Mouse (Mus musculus) MEL (cell line): ENCODE measurements around the gene Klhl42. TPM values are rescaled to one million over a fixed set of nuclear protein-coding genes. Genes with fewer than 3 reads are reported as not detected.

Experiments used
- DNase-seq: peaks from one replicate; pipeline ENCODE4 v3.0.0; 2011; ENCODE audit warnings: low read depth, low spot score
- H3K27ac ChIP-seq: 2 replicates; pipeline ENCODE4 v1.5.1; 2012; ENCODE audit warnings: low read depth, mild to moderate bottlenecking, control low read depth, low read length, moderate library complexity; ENCODE audit not compliant: control insufficient read depth
- H3K27me3 ChIP-seq, 2 experiments: fragments of 150-350 bp in 1 of 2; sonication (generic) in 1 of 2; 2 replicates each; pipeline ENCODE4 v1.6.1; 2012; ENCODE audit warnings: low read length in 2 of 2, mild to moderate bottlenecking in 2 of 2, improper control_type of control experiment in 1 of 2, moderate library complexity in 1 of 2; ENCODE audit not compliant: insufficient read depth in 2 of 2, control insufficient read depth in 1 of 2
- H3K36me3 ChIP-seq, 2 experiments: 2 replicates each; pipeline ENCODE4 v1.6.1; 2012 to 2014; ENCODE audit warnings: low read length in 2 of 2, improper control_type of control experiment in 1 of 2, inconsistent platforms in 1 of 2, mild to moderate bottlenecking in 1 of 2; ENCODE audit not compliant: insufficient read depth in 2 of 2, control insufficient read depth in 1 of 2
- H3K4me1 ChIP-seq, 2 experiments: fragments of 150-350 bp in 1 of 2; sonication (generic) in 1 of 2; 2 replicates each; pipeline ENCODE4 v1.6.1; 2012; ENCODE audit warnings: low read length in 2 of 2, improper control_type of control experiment in 1 of 2, mild to moderate bottlenecking in 1 of 2; ENCODE audit not compliant: insufficient read depth in 2 of 2, control insufficient read depth in 1 of 2
- H3K4me3 ChIP-seq, 2 experiments: fragments of 150-350 bp in 1 of 2; sonication (generic) in 1 of 2; 2 replicates each; pipeline ENCODE4 v1.5.1; 2012; ENCODE audit warnings: low read depth in 2 of 2, low read length in 2 of 2, mild to moderate bottlenecking in 2 of 2, moderate library complexity in 2 of 2, control low read depth in 1 of 2, improper control_type of control experiment in 1 of 2; ENCODE audit not compliant: control insufficient read depth in 1 of 2, insufficient read depth in 1 of 2
- H3K79me2 ChIP-seq: 2 replicates; pipeline ENCODE4 v1.6.1; 2012; ENCODE audit warnings: mild to moderate bottlenecking, low read length, moderate library complexity; ENCODE audit not compliant: control insufficient read depth, poor library complexity, insufficient read depth
- H3K9ac ChIP-seq: 2 replicates; pipeline ENCODE4 v1.6.1; 2012; ENCODE audit warnings: low read depth, mild to moderate bottlenecking, control low read depth, low read length, moderate library complexity; ENCODE audit not compliant: control insufficient read depth, poor library complexity, severe bottlenecking
- H3K9me3 ChIP-seq: fragments of 150-350 bp; sonication (generic); replicated peaks from 2 replicates; pipeline ENCODE4 v1.6.1; 2012; ENCODE audit warnings: mild to moderate bottlenecking, low read length, improper control_type of control experiment, moderate library complexity; ENCODE audit not compliant: insufficient read depth
- CHD2 ChIP-seq: IDR thresholded peaks from 2 replicates; pipeline ENCODE4 v1.6.1; 2011; ENCODE audit warnings: low read length, improper control_type of control experiment
- CTCF ChIP-seq, 3 experiments: IDR thresholded peaks in 2 of 3; conservative IDR thresholded peaks in 1 of 3; 2 replicates each; pipeline ENCODE4 v1.5.1; 2011 to 2012; ENCODE audit warnings: low read length in 3 of 3, low read depth in 2 of 3, mild to moderate bottlenecking in 2 of 3, improper control_type of control experiment in 1 of 3, inconsistent platforms in 1 of 3, mixed read lengths in 1 of 3, moderate library complexity in 1 of 3; ENCODE audit not compliant: control insufficient read depth in 1 of 3, insufficient read depth in 1 of 3, poor library complexity in 1 of 3, severe bottlenecking in 1 of 3
- E2F4 ChIP-seq: IDR thresholded peaks from 2 replicates; pipeline ENCODE4 v1.6.1; 2011; ENCODE audit warnings: low read depth, low read length, improper control_type of control experiment, borderline replicate concordance
- ELF1 ChIP-seq: IDR thresholded peaks from 2 replicates; pipeline ENCODE4 v1.6.1; 2014; ENCODE audit warnings: low read depth, mild to moderate bottlenecking, inconsistent platforms, low read length, improper control_type of control experiment, moderate library complexity
- EP300 ChIP-seq, 2 experiments: IDR thresholded peaks; 2 replicates each; pipeline ENCODE4 v1.6.1; 2011; ENCODE audit warnings: improper control_type of control experiment in 2 of 2, low read length in 2 of 2, low read depth in 1 of 2, mild to moderate bottlenecking in 1 of 2
- GATA1 ChIP-seq: IDR thresholded peaks from 2 replicates; pipeline ENCODE4 v1.6.1; 2011; ENCODE audit warnings: low read depth, low read length, improper control_type of control experiment
- MAFK ChIP-seq: IDR thresholded peaks from 2 replicates; pipeline ENCODE4 v1.6.1; 2011; ENCODE audit warnings: low read depth, mild to moderate bottlenecking, low read length, improper control_type of control experiment, borderline replicate concordance
- MEF2A ChIP-seq: IDR thresholded peaks from 2 replicates; pipeline ENCODE4 v1.6.1; 2014; ENCODE audit warnings: low read depth, mild to moderate bottlenecking, inconsistent platforms, low read length, improper control_type of control experiment; ENCODE audit not compliant: poor library complexity, insufficient replicate concordance, severe bottlenecking; ENCODE audit errors: extremely low read depth
- MYB ChIP-seq: IDR thresholded peaks from 2 replicates; pipeline ENCODE4 v1.6.1; 2011; ENCODE audit warnings: mild to moderate bottlenecking, low read depth, low read length, improper control_type of control experiment
- MYC ChIP-seq: IDR thresholded peaks from 2 replicates; pipeline ENCODE4 v1.6.1; 2011; ENCODE audit warnings: low read depth, mild to moderate bottlenecking, low read length, improper control_type of control experiment, moderate library complexity
- NELFE ChIP-seq: IDR thresholded peaks from 2 replicates; pipeline ENCODE4 v1.6.1; 2011; ENCODE audit warnings: low read depth, low read length, improper control_type of control experiment
- NRF1 ChIP-seq: IDR thresholded peaks from 2 replicates; pipeline ENCODE4 v1.6.1; 2014; ENCODE audit warnings: low read depth, mild to moderate bottlenecking, inconsistent platforms, low read length, improper control_type of control experiment, moderate library complexity; ENCODE audit not compliant: poor library complexity, insufficient read depth, severe bottlenecking
- POLR2A ChIP-seq, 2 experiments: IDR thresholded peaks; 2 replicates each; pipeline ENCODE4 v1.6.1; 2011 to 2012; ENCODE audit warnings: low read length in 2 of 2, mild to moderate bottlenecking in 2 of 2, control low read depth in 1 of 2, improper control_type of control experiment in 1 of 2, low read depth in 1 of 2, moderate library complexity in 1 of 2; ENCODE audit not compliant: control insufficient read depth in 1 of 2, insufficient read depth in 1 of 2, poor library complexity in 1 of 2
- POLR2AphosphoS2 ChIP-seq: IDR thresholded peaks from 2 replicates; pipeline ENCODE4 v1.6.1; 2011; ENCODE audit warnings: low read length, improper control_type of control experiment
- POLR2AphosphoS5 ChIP-seq: IDR thresholded peaks from 2 replicates; pipeline ENCODE4 v1.6.1; 2012; ENCODE audit warnings: low read depth, borderline replicate concordance, mild to moderate bottlenecking, inconsistent platforms, low read length, moderate library complexity, mixed read lengths
- RAD21 ChIP-seq: IDR thresholded peaks from 2 replicates; pipeline ENCODE4 v1.6.1; 2011; ENCODE audit warnings: mild to moderate bottlenecking, low read depth, low read length, improper control_type of control experiment
- RCOR1 ChIP-seq: IDR thresholded peaks from 2 replicates; pipeline ENCODE4 v1.6.1; 2012; ENCODE audit warnings: low read depth, mild to moderate bottlenecking, inconsistent platforms, low read length, improper control_type of control experiment
- SMC3 ChIP-seq: IDR thresholded peaks from 2 replicates; pipeline ENCODE4 v1.6.1; 2011; ENCODE audit warnings: low read depth, low read length, improper control_type of control experiment
- TBP ChIP-seq: IDR thresholded peaks from 2 replicates; pipeline ENCODE4 v1.8.0; 2011; ENCODE audit warnings: low read depth, low read length, improper control_type of control experiment
- UBTF ChIP-seq: IDR thresholded peaks from 2 replicates; pipeline ENCODE4 v1.6.1; 2012; ENCODE audit warnings: low read depth, mild to moderate bottlenecking, inconsistent platforms, low read length, improper control_type of control experiment, moderate library complexity, borderline replicate concordance; ENCODE audit not compliant: insufficient read depth
- USF1 ChIP-seq: IDR thresholded peaks from 2 replicates; pipeline ENCODE4 v1.6.1; 2014; ENCODE audit warnings: low read depth, mild to moderate bottlenecking, inconsistent platforms, low read length, improper control_type of control experiment, moderate library complexity
- USF2 ChIP-seq, 2 experiments: IDR thresholded peaks; 2 replicates each; pipeline ENCODE4 v1.6.1; 2011 to 2012; ENCODE audit warnings: improper control_type of control experiment in 2 of 2, low read length in 2 of 2, borderline replicate concordance in 1 of 2, inconsistent platforms in 1 of 2, low read depth in 1 of 2, mild to moderate bottlenecking in 1 of 2; ENCODE audit not compliant: insufficient read depth in 1 of 2
- polyA plus RNA-seq, 2 experiments: library from polyadenylated mRNA; stranded (reverse) in 1 of 2; unstranded in 1 of 2; fragments of >175 nt in 1 of 2; fragments of >200 nt in 1 of 2; gene quantifications; 2 replicates each; pipeline versions ENCODE4 v1.2.1 to v1.2.4; 2012; ENCODE audit warnings: low replicate concordance in 2 of 2, low read depth in 1 of 2; ENCODE audit not compliant: insufficient read length in 2 of 2, insufficient read depth in 1 of 2, missing spikeins in 1 of 2
- total RNA-seq: library from RNA; depleted of rRNA; stranded (reverse); fragments of 300-350 nt; gene quantifications from 2 replicates; pipeline ENCODE4 v1.2.3, GENCODE M21; 2012

Gene Klhl42
- total and polyA plus RNA-seq, 3 experiments: 8.2 to 10.9 TPM; not detected in 1

GRCm38 (mm10) chr6:147064226-147064943 lies 26.8 kb upstream of the Klhl42 start:
- TF ChIP-seq MYB (no peak), USF2 (IDR thresholded peaks at IDR 0.05; ENCODE audit: borderline replicate concordance in 1 of 2, insufficient read depth in 1 of 2, low read depth in 1 of 2, low read length in 2 of 2) (no peak), NRF1 (no peak), CTCF (IDR thresholded peaks at IDR 0.05 in 2 of 3, conservative IDR thresholded peaks at IDR 0.05 in 1 of 3; ENCODE audit: control insufficient read depth in 1 of 3, insufficient read depth in 1 of 3, low read depth in 2 of 3, low read length in 3 of 3, poor library complexity in 1 of 3, severe bottlenecking in 1 of 3) (no peak), POLR2AphosphoS5 (no peak), RAD21 (no peak), EP300 (IDR thresholded peaks at IDR 0.05; ENCODE audit: low read depth in 1 of 2, low read length in 2 of 2) (no peak), GATA1 (no peak), ELF1 (no peak), MEF2A (no peak), SMC3 (no peak), MAFK (no peak), USF1 (no peak), RCOR1 (no peak)
- Histone ChIP-seq H3K4me1 (no peaks in the 10 kb centered on the region), H3K27me3 (no peaks in the 10 kb centered on the region), H3K9ac (no peak overlapping the region), H3K79me2 (no peaks in the 10 kb centered on the region), H3K36me3 (peaks cover 0 to 7% of the 10 kb centered on the region in 2 experiments; a peak in 2 of 4 replicates), H3K9me3 (no peaks in the 10 kb centered on the region), H3K4me3 (no peak overlapping the region), H3K27ac (no peak overlapping the region)
- no peak for DNase-seq

- no peaks in the 10 kb centered on the region for H3K27me3 ChIP-seq
- no peak for TF ChIP-seq TBP
- no peak for TF ChIP-seq UBTF
- no peak for TF ChIP-seq NRF1
- TF ChIP-seq GATA1: no peak
- no peak for TF ChIP-seq MAFK
- TF ChIP-seq E2F4: no peak
- no peak for TF ChIP-seq CHD2
- TF ChIP-seq POLR2A (IDR thresholded peaks at IDR 0.05; ENCODE audit: control insufficient read depth in 1 of 2, insufficient read depth in 1 of 2, low read depth in 1 of 2, low read length in 2 of 2, poor library complexity in 1 of 2): no peak
- TF ChIP-seq ELF1: no peak
- no peak for TF ChIP-seq USF2 (IDR thresholded peaks at IDR 0.05; ENCODE audit: borderline replicate concordance in 1 of 2, insufficient read depth in 1 of 2, low read depth in 1 of 2, low read length in 2 of 2)
- no peak for TF ChIP-seq POLR2AphosphoS2
- no peak for TF ChIP-seq USF1
- TF ChIP-seq MYC: no peak
- TF ChIP-seq MYB: no peak
- TF ChIP-seq NELFE: no peak
- no peak overlapping the region for H3K4me3 ChIP-seq
- no peaks in the 10 kb centered on the region for H3K9me3 ChIP-seq
- DNase-seq: no peak
- no peaks in the 10 kb centered on the region for H3K79me2 ChIP-seq
- H3K36me3 ChIP-seq: peaks cover 0 to 7% of the 10 kb centered on the region in 2 experiments; a peak in 2 of 4 replicates
- H3K27ac ChIP-seq: no peak overlapping the region
- no peaks in the 10 kb centered on the region for H3K4me1 ChIP-seq
- H3K9ac ChIP-seq: no peak overlapping the region
These were observed 26.3 kb upstream of the Klhl42 start for GRCm38 (mm10) chr6:147064944-147065261.
